Mouse (Mus musculus) stomach, embryonic 16.5 days (tissue): ENCODE data around the gene Mrpl4. TPM values are rescaled to one million over a fixed set of nuclear protein-coding genes. Genes with fewer than 3 reads are reported as not detected.
A peak's percentile ranks its signal among the peaks of the same experiment; 100 is the strongest.

Experiments used
- ATAC-seq: fragments of 200-750 bp; cut with Nextera tagmentation; 2 replicates; pipeline ENCODE4 v1.8.0; 2017; ENCODE audit warnings: moderate number of reproducible peaks, moderate TSS enrichment; ENCODE audit not compliant: insufficient read depth, low FRiP score
- H3K27ac ChIP-seq: fragments of 300-500 bp; sonication (generic); 2 replicates; pipeline ENCODE4 v1.5.1; 2014; ENCODE audit warnings: low read length
- H3K27me3 ChIP-seq: fragments of 300-500 bp; sonication (generic); 2 replicates; pipeline ENCODE4 v1.6.1; 2014; ENCODE audit warnings: low read length, control low read depth, mixed read lengths; ENCODE audit not compliant: control insufficient read depth, insufficient read depth
- H3K36me3 ChIP-seq: fragments of 300-500 bp; sonication (generic); 2 replicates; pipeline ENCODE4 v1.6.1; 2014; ENCODE audit warnings: low read length; ENCODE audit not compliant: control insufficient read depth, insufficient read depth
- H3K4me1 ChIP-seq: fragments of 300-500 bp; sonication (generic); 2 replicates; pipeline ENCODE4 v1.6.1; 2014; ENCODE audit warnings: low read length, control low read depth, mixed read lengths; ENCODE audit not compliant: control insufficient read depth, insufficient read depth
- H3K4me2 ChIP-seq: fragments of 300-500 bp; sonication (generic); 2 replicates; pipeline ENCODE4 v1.6.1; 2014; ENCODE audit warnings: low read depth, low read length, mixed read lengths
- H3K4me3 ChIP-seq: fragments of 300-500 bp; sonication (generic); replicated peaks from 2 replicates; pipeline ENCODE4 v1.5.1; 2014; ENCODE audit warnings: mild to moderate bottlenecking, low read length
- H3K9ac ChIP-seq: fragments of 300-500 bp; sonication (generic); 2 replicates; pipeline ENCODE4 v1.6.1; 2014; ENCODE audit warnings: low read length
- H3K9me3 ChIP-seq: fragments of 300-500 bp; sonication (generic); replicated peaks from 2 replicates; pipeline ENCODE4 v1.6.1; 2016; ENCODE audit warnings: low read length, control low read depth; ENCODE audit not compliant: control insufficient read depth
- WGBS: fragments of 180-500 bp; shearing (Covaris S2); extraction: QIAGEN DNeasy Blood & Tissue Kit; methylation state at CpG from one replicate; pipeline ENCODE4 v1.1.7; 2014; 5-methylcytosine and 5-hydroxymethylcytosine counted together
- polyA plus RNA-seq: library from polyadenylated mRNA; unstranded; fragments of >200 nt; fragmentation: Nextera tagmentation; extraction: Ambion mirVana; gene quantifications from 2 replicates; pipeline ENCODE4 v1.2.1, GENCODE M21; 2015

Gene Mrpl4
- polyA plus RNA-seq, 1 experiment from 2014 or later = 131 TPM

DNA sequence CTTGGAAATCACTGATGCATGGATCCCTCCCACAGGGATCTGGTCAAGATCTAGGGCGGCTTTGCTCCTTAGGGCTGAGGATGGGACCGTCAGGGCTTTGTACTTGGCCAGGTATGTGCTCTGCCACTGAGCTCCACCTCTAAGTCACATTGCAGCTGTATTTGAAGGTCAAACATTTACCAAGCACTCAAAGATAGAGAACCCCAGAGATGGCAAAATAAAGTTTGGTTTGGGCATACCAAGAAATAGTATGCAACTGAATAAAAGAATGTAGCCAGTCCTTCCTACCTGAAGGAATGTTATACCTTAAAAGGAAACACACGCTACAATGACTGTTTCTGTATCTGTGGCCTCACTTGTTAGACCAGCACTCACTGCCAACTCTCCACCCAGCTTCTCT, 18.8 kb downstream of the Mrpl4 start:
- no peaks in the 10 kb centered on the region for H3K9me3 ChIP-seq
- 80% methylated on average over 3 of the region's 3 CpGs for WGBS

DNA sequence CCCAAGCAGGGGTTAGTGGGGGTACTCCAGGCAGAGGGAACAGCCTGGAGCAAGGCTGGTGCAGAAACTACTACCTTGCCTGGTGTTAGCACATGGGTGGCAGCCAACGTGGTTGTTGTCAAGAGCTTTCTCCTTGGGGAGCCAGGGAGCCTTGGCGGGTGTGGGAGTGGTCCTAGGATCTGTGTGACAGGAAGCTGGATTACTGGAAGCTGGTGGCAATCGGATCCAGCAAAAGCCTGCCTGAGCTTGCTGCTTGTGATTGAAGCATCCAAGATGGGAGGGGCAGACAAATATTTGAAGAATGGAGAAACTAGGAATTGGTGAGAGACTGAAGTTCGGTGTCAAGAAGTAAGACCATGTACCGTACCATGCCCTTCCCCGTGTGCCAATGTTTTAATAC, 19.8 kb downstream of the Mrpl4 start:
- Histone ChIP-seq H3K4me3 (no peak overlapping the region), H3K27me3 (peaks cover 2% of the 10 kb centered on the region), H3K9ac (no peak overlapping the region), H3K27ac (no peak overlapping the region), H3K4me1 (peaks cover 4% of the 10 kb centered on the region; the same call in 1 of the 2 replicates), H3K36me3 (no peaks in the 10 kb centered on the region), H3K9me3 (no peaks in the 10 kb centered on the region), H3K4me2 (no peak overlapping the region)
- no peak for ATAC-seq
- 45% methylated on average over 6 of the region's 6 CpGs for WGBS

More for the DNA sequence above, 18.8 kb downstream of the Mrpl4 start:
- H3K4me3 ChIP-seq = no peak overlapping the region
- no peak overlapping the region for H3K27ac ChIP-seq
- peaks cover 12% of the 10 kb centered on the region for H3K4me1 ChIP-seq
- H3K36me3 ChIP-seq = no peaks in the 10 kb centered on the region
- H3K27me3 ChIP-seq = peaks cover 10% of the 10 kb centered on the region
- H3K9ac ChIP-seq = no peak overlapping the region
- no peak for ATAC-seq
- no peak overlapping the region for H3K4me2 ChIP-seq

- no peak overlapping the region for H3K9ac ChIP-seq
- WGBS = 79% methylated on average over 1 of the region's 1 CpGs
- H3K9me3 ChIP-seq = no peaks in the 10 kb centered on the region
- peaks cover 2% of the 10 kb centered on the region; the same call in 1 of the 2 replicates for H3K4me1 ChIP-seq
- ATAC-seq = no peak
- no peak overlapping the region for H3K27ac ChIP-seq
- H3K4me3 ChIP-seq = no peak overlapping the region
- H3K36me3 ChIP-seq = no peaks in the 10 kb centered on the region
- H3K4me2 ChIP-seq = no peak overlapping the region
- no peaks in the 10 kb centered on the region for H3K27me3 ChIP-seq
Observed at GRCm38 (mm10) chr9:21022726-21023125, 20.2 kb downstream of the Mrpl4 start.

DNA sequence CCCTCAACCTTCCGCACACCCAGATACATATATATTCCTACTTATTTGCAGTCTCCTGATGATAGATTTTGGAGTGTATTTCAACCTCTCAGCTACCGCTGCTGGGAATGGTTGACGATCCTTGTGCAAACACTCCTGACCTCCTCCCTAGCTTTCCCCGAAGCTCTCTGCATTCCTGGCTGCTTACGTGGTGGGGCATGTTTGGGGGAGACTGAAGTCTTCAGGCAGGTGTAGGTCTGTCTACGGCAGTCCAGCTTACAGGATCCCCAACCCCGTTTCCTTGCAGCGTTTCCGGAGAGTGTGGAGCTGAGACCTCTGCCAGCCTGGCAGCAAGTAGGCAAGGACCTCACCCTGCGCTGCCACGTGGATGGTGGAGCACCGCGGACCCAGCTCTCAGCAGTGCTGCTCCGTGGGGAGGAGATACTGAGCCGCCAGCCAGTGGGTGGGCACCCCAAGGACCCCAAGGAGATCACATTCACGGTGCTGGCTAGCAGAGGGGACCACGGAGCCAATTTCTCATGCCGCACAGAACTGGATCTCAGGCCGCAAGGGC, 22.8 kb downstream of the Mrpl4 start:
- peak overlapping the region; percentile 2; the same call in 1 of the 2 replicates for H3K9ac ChIP-seq
- H3K4me2 ChIP-seq = peak overlapping the region; percentile 36; the same call in 1 of the 2 replicates
- 0 out of 2 replicates have a peak, but pooled peaks cover 8% of the 10 kb centered on the region for H3K27me3 ChIP-seq
- 53% methylated on average over 19 of the region's 19 CpGs for WGBS
- no peaks in the 10 kb centered on the region for H3K9me3 ChIP-seq
- peak; percentile 28; the same call in 1 of the 2 replicates for ATAC-seq
- peaks cover 14% of the 10 kb centered on the region for H3K4me1 ChIP-seq
- peak overlapping the region; percentile 68; the same call in 1 of the 2 replicates for H3K27ac ChIP-seq
- H3K36me3 ChIP-seq = no peaks in the 10 kb centered on the region
- no peak overlapping the region; the same call in 1 of the 2 replicates for H3K4me3 ChIP-seq

DNA sequence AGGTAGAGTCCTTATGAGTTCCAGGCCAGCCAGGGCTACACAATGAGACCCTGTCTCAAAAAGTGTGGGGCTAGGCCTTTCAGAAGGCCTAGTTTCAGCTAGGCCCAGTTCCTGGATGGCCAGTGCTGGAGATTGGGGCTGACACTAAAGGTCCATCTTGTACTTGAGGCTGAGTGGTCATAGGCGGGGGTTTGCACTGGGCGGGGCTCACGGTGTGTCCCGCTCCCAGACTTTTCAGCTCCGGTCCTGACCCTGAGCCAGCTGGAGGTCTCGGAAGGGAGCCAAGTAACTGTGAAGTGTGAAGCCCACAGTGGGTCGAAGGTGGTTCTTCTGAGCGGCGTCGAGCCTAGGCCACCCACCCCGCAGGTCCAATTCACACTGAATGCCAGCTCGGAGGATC, 24.3 kb downstream of the Mrpl4 start:
- H3K4me1 ChIP-seq = peaks cover 15% of the 10 kb centered on the region
- no peak for ATAC-seq
- no peak overlapping the region for H3K4me3 ChIP-seq
- peaks cover 10% of the 10 kb centered on the region; the same call in 1 of the 2 replicates for H3K27me3 ChIP-seq
- no peak overlapping the region for H3K9ac ChIP-seq
- no peak overlapping the region for H3K4me2 ChIP-seq
- no peaks in the 10 kb centered on the region for H3K36me3 ChIP-seq
- WGBS = 75% methylated on average over 12 of the region's 12 CpGs
- H3K9me3 ChIP-seq = no peaks in the 10 kb centered on the region
- H3K27ac ChIP-seq = no peak overlapping the region

DNA sequence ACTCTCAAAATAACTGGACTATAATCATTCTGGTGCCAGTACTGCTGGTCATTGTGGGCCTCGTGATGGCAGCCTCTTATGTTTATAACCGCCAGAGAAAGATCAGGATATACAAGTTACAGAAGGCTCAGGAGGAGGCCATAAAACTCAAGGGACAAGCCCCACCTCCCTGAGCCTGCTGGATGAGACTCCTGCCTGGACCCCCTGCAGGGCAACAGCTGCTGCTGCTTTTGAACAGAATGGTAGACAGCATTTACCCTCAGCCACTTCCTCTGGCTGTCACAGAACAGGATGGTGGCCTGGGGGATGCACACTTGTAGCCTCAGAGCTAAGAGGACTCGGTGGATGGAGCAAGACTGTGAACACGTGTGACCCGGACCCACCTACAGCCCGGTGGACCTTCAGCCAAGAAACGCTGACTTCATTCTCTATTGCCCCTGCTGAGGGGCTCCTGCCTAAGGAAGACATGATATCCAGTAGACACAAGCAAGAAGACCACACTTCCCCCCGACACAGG, 25.3 kb downstream of the Mrpl4 start:
- Histone ChIP-seq H3K36me3 (no peaks in the 10 kb centered on the region), H3K4me1 (peaks cover 25% of the 10 kb centered on the region), H3K4me3 (no peak overlapping the region), H3K4me2 (no peak overlapping the region), H3K9ac (no peak overlapping the region), H3K27me3 (peaks cover 20% of the 10 kb centered on the region), H3K27ac (no peak overlapping the region), H3K9me3 (no peaks in the 10 kb centered on the region)
- WGBS = 67% methylated on average over 8 of the region's 8 CpGs
- ATAC-seq = no peak

GRCm38 (mm10) chr9:21028560-21029110, 26.1 kb downstream of the Mrpl4 start:
- H3K4me2 ChIP-seq = no peak overlapping the region
- H3K4me3 ChIP-seq = no peak overlapping the region
- H3K4me1 ChIP-seq = peaks cover 30% of the 10 kb centered on the region
- H3K36me3 ChIP-seq = no peaks in the 10 kb centered on the region
- H3K27ac ChIP-seq = no peak overlapping the region
- peaks cover 27% of the 10 kb centered on the region for H3K27me3 ChIP-seq
- no peak overlapping the region for H3K9ac ChIP-seq
- no peak for ATAC-seq
- no peaks in the 10 kb centered on the region for H3K9me3 ChIP-seq
- 66% methylated on average over 6 of the region's 6 CpGs for WGBS

- Histone ChIP-seq H3K9ac (peak within 1 kb of the TSS; percentile 65), H3K4me2 (peak within 1 kb of the TSS; percentile 97), H3K36me3 (no peaks in the 10 kb centered on the region), H3K9me3 (no peaks in the 10 kb centered on the region), H3K27me3 (peaks cover 33% of the 10 kb centered on the region), H3K4me1 (peaks cover 31% of the 10 kb centered on the region), H3K27ac (no peak within 1 kb of the TSS), H3K4me3 (peak within 1 kb of the TSS; percentile 54)
- ATAC-seq = 0 out of 2 replicates have a peak, but pooled peaks have one; percentile 19
- 2% methylated on average over 37 of the region's 37 CpGs for WGBS
Observed at GRCm38 (mm10) chr9:21029291-21030054, 26.9 kb downstream of the Mrpl4 start, which contains the start of gene Icam4. Gene Icam4, plus strand, starts transcription at chr9:21029373.
